Mouse (Mus musculus) kidney, adult 9 months (tissue): Measurements from ENCODE around the gene Rnf166.
A peak's percentile ranks its signal among the peaks of the same experiment; 100 is the strongest.

Experiments used
- DNase-seq: peaks from one replicate; pipeline ENCODE4 v3.0.0; 2022

Gene Rnf166

GRCm38 (mm10) chr8:122475580-122476320, at the start of gene Rnf166, which contains the start of gene Ctu2:
Rnf166 (minus strand) TSS chr8:122476064.
Ctu2 (plus strand) TSS chr8:122476143.
- peak; percentile 87 for DNase-seq

DNA sequence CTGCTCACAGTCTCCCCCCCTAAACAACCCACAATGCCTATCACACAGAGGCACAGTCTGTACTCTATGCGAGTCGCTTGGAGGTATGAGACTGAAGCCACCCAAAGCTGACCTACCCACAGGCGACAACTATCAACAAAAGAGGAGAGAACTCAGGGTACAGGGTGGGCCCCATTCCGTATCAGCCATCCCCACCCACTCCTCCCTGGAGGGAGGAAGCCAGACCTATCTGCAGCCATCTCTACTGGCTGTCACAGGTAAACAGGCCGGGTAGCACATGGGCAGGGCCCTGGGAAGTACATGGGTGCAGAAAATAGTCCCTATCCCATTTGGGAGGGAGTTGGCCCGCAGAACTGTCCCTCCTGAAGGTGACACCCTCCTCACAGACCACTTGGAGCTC, 49.1 kb upstream of the Rnf166 start:
- no peak for DNase-seq

GRCm38 (mm10) chr8:122524506-122524905, 48.6 kb upstream of the Rnf166 start:
- DNase-seq = peak; percentile 44

GRCm38 (mm10) chr8:122523652-122524360, 47.9 kb upstream of the Rnf166 start:
- peak; percentile 72 for DNase-seq

DNA sequence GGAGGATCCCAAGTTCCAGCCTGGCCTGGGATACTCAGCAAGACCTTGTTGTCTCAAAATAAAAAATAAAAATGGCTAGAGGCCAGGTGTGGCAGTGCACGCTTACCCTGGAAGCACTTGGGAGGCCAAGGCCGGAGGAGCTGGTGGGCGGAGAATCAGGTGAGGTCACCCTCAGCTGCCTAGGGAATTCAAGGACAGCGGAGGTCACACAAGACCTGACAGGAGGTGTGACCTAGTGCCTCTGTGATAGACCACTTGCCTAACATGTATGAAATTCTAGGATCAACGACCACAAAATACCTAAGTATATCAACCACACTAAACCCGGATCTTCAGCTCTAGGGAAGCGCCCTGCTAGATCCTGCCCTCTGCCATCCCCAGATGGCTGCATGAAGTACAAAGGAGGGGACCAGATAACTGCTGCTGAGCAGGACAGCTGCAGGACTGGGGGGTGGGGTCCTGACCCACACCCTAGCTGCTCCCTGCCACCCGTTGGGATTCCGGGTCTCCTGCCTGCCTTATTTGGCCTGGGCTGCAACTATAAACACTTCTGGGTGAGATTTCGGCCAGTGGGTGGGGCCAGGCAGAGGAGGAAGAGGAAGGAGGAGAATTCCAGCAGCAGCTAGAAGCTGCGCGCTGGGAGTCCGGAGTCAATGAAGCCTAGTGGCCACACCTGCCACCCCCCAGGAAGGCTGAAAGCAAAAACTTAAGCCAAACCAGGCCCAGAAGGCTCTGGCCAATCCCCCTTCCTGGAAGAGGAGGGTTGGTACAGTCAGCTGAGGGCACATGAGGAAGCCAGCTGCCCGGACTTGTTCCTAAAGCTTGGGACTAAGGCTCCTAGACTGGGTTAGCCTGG, 47.2 kb upstream of the Rnf166 start:
- peak; percentile 95 for DNase-seq

DNA sequence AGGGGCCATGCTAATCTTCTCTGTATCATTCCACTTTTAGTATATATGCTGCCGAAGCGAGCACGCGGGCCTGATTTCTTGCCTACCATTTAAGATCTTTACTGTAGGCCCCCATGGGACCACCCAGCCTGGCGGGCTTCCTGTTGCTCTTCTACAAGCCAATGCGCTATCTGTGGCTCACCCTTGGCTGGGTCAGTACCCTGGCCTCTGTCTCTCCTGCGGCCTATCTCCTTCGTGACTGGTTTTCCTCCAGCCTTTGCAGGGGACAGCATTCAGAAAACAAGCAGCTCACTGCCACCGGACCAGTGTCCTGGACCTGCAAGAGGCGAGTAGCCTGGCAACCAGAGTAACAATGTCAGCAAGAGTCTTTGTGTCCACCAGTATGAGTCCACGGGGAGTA, 44.7 kb upstream of the Rnf166 start:
- no peak for DNase-seq

DNA sequence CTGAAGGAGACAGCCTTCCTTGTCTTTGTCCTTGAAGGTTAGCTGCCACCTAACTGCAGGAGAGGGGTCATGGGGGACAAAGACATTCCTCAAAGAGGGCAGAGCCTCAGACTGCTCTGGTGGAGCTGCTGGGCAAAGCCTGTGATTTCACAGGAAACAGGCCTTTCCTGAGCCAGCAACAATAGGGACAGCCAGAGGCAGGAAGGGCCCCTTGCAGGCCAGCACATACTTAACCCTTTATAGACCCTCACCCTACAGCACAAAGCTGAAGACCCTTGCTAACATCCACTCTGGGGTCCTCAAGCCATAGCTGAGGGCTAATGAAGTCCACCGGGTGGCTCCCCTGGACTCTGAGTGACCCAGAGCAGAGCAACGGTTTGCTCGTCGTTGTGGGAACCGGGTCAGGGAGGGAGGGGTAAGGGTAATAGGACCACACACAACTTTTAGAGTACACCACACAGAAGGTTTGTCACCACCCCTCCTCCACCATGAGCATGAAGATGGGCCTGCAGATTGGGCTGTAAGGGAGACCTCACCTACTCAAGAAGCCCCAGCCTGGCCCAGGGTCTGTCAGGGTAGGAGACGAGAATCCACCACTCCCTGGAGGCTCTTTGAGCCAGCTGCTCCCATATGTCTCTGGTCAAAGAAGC, 41.8 kb upstream of the Rnf166 start:
- peak; percentile 67 for DNase-seq

DNA sequence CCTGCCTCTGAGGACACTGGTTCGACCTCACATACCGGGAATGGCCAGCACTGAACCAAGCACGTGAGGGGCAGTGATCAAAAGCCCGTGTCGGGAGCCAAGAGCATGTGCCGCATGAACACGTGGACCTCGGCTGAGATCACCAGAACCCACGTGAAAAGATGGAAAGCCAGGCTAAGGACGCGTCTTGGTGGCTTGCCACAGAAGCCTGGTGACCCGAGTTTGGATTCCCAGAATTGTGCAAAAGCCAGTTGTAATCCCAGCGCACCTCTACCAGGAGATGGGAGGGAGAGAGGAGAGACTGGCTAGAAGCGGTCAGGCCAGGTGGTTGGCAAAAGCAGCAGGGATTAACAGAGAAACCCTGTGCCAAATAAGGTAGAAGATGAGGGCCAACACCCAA, 39.8 kb upstream of the Rnf166 start:
- DNase-seq = peak; percentile 57

- DNase-seq = no peak
Measured at GRCm38 (mm10) chr8:122512392-122512791, 36.5 kb upstream of the Rnf166 start.

DNA sequence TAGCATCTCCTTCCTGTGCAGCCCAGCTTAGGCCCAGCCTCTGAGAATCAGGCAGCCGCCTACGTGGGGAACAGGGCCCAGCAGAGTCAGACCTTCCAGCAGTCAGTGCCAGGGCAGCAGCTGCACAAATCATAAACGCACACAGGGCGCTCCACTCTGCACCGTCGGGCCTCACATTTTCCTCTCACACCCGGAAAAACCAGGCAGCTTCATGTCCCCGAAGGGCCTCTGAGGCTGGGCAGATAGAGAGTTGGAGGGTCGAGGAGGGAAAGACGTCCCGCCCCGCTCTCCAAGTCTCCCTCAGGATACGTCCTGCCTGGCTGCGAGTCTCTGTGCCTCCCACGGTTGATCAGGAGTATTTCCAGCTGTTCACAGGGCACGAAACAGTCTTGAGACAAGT, 35.7 kb upstream of the Rnf166 start:
- DNase-seq = no peak

DNA sequence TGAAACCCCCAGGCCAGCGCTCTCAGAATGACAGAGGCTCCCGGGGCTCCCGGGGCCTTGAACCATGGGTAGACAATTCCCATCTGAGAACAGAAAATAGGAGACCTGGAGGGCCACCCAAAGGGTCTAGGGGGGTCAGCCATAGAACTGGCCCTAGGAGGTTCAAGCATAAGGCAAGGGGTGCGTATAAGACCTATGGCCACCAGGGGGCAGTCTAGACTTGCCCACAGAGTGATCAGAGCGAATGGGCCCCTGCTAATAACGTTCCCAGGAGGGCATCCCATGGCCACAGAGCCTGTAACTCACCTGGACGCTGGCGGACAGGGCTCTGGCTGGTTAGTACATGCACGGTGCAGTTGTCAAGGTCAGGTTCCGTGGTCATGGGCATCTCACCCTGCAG, 25.0 kb upstream of the Rnf166 start:
- DNase-seq = peak; percentile 88

- DNase-seq = no peak
Measured at GRCm38 (mm10) chr8:122497912-122498311, 22.0 kb upstream of the Rnf166 start.

GRCm38 (mm10) chr8:122497016-122497734, 21.3 kb upstream of the Rnf166 start:
- DNase-seq = no peak

DNA sequence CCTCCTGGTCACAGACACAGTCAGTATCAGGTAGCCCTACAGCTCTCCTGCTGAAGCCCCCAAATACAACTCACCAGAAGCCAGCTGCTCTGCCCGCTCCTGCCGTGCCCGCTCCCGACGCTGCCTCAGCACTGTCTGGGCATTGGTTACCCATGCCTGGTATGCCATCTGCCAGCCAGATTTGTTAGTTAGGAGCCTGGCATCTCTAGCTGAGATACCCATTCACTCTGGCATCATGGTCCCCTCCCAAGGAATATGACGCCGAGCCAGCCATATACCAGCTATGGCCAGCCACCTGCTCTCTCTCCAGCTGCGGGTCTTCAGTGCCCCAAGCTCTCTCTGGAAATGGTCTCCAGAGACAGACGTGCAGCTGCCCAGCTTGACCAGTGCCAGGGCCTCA, 12.5 kb upstream of the Rnf166 start:
- no peak for DNase-seq

- no peak for DNase-seq
Measured at GRCm38 (mm10) chr8:122484831-122485230, 9.0 kb upstream of the Rnf166 start.

GRCm38 (mm10) chr8:122483877-122484276, 8.0 kb upstream of the Rnf166 start:
- DNase-seq = no peak

DNA sequence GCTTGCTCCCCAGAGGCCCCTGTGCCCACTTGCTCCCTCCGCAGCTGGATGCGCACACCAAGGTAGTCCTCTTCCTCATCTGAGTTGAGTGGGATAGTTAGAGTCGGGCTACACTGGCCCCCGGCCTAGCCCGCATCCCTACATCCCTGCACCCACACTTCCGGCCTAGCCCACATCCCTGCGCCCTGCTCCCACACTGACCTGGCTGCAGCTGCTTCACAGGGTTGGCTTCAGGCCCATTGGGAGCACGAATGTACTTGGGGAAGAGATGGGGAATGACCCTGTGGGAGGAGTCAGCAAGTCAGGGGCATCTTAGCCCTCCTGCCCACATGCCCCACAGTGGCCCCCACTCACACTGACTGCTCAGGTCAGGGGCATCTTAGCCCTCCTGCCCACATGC, 6.6 kb upstream of the Rnf166 start:
- DNase-seq = no peak

DNA sequence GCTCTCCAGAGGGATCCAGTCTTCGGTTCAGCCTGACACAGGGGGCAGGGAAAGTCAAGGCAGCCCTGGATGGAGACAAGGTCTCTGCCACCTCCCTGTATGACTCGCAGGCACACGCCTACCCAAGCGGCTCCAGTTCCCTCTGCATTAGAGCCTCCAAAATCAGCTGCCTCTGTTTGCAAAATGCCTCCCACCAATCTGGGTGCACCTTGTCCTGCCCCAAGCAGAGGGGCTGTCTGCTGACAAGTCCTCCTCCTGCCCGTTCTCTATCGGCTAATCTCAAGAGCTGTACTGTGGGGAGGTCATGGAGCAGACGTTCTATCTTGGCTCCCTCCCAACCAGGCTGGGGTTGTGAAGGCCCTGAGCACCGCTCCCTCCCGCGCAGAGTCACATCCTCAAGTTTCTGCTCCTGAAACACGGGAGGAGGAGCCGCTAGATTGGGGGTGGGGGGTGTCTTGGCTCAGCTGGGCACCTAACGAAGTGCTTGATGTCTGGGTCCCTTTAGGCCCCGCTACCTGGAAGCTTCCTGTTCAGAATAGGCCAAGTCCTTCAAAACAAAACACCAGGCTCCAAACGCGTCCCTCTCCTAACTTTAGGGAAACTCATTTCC, 808 bp downstream of the Rnf166 start:
- peak; percentile 44 for DNase-seq

DNA sequence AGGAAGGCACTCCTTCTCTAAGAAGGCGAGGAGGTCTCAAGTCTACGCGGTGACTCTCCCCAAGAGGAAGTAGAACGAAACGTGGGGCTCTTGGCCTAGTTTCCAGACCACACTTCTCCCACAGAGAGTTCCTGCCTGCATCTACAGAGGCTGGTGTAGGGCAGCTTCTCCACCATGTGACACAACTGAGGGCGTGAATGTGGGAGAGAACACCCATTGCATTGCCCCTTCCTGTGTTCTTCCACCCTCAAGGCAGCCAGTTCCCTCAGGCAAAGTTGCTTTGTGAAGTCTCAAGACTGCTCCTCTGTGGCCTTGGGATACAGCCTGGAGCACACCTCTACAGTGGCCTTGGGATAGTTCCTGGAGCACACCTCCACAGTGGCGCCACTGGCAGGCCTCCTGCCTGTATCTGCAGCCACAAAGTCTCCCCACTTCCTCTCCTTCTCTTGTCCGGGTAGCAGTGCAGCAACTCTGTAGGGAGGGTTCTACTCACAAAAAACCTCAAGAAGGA, 1.9 kb downstream of the Rnf166 start:
- DNase-seq = no peak

- DNase-seq = no peak
Measured at GRCm38 (mm10) chr8:122470691-122471090, 5.2 kb downstream of the Rnf166 start.

GRCm38 (mm10) chr8:122469965-122470364, 5.9 kb downstream of the Rnf166 start:
- DNase-seq = no peak

GRCm38 (mm10) chr8:122469407-122469806, 6.5 kb downstream of the Rnf166 start:
- DNase-seq = peak; percentile 47
